Mouse (Mus musculus) limb, embryonic 12.5 days (tissue): ENCODE data around the gene Timm29. TPM values are rescaled to one million over a fixed set of nuclear protein-coding genes. Genes with fewer than 3 reads are reported as not detected.

Experiments
- ATAC-seq: fragments of 200-750 bp; cut with Nextera tagmentation; 2 replicates; pipeline ENCODE4 v1.8.0; 2017; ENCODE audit warnings: low read depth, moderate TSS enrichment; ENCODE audit not compliant: insufficient number of reproducible peaks, insufficient read depth, low FRiP score, low TSS enrichment
- H3K27ac ChIP-seq: fragments of 300-500 bp; sonication (generic); 2 replicates; pipeline ENCODE4 v1.5.1; 2016; ENCODE audit warnings: mild to moderate bottlenecking, moderate library complexity
- H3K27me3 ChIP-seq: fragments of 300-500 bp; sonication (generic); 2 replicates; pipeline ENCODE4 v1.6.1; 2016; ENCODE audit warnings: mild to moderate bottlenecking, moderate library complexity
- H3K36me3 ChIP-seq: fragments of 300-500 bp; sonication (generic); 2 replicates; pipeline ENCODE4 v1.6.1; 2016; ENCODE audit warnings: mild to moderate bottlenecking, moderate library complexity
- H3K4me1 ChIP-seq: fragments of 300-500 bp; sonication (generic); replicated peaks from 2 replicates; pipeline ENCODE4 v1.6.1; 2016
- H3K4me2 ChIP-seq: fragments of 300-500 bp; sonication (generic); 2 replicates; pipeline ENCODE4 v1.6.1; 2016; ENCODE audit warnings: mild to moderate bottlenecking, moderate library complexity
- H3K4me3 ChIP-seq: fragments of 300-500 bp; sonication (generic); replicated peaks from 2 replicates; pipeline ENCODE4 v1.5.1; 2016; ENCODE audit warnings: mild to moderate bottlenecking
- H3K9ac ChIP-seq: fragments of 300-500 bp; sonication (generic); replicated peaks from 2 replicates; pipeline ENCODE4 v1.6.1; 2016; ENCODE audit warnings: mild to moderate bottlenecking, moderate library complexity
- H3K9me3 ChIP-seq: fragments of 300-500 bp; sonication (generic); 2 replicates; pipeline ENCODE4 v1.6.1; 2016; ENCODE audit warnings: mild to moderate bottlenecking, moderate library complexity
- WGBS: fragments of 180-500 bp; shearing (Covaris S2); methylation state at CpG from one replicate; pipeline ENCODE4 v1.1.7; 2016; 5-methylcytosine and 5-hydroxymethylcytosine counted together
- polyA plus RNA-seq: library from polyadenylated mRNA; unstranded; fragments of >200 nt; fragmentation: Nextera tagmentation; extraction: Ambion mirVana; gene quantifications from 2 replicates; pipeline ENCODE4 v1.2.1, GENCODE M21; 2016

Timm29 gene
- polyA plus RNA-seq, 1 experiment from 2014 or later: 38.1 TPM

DNA sequence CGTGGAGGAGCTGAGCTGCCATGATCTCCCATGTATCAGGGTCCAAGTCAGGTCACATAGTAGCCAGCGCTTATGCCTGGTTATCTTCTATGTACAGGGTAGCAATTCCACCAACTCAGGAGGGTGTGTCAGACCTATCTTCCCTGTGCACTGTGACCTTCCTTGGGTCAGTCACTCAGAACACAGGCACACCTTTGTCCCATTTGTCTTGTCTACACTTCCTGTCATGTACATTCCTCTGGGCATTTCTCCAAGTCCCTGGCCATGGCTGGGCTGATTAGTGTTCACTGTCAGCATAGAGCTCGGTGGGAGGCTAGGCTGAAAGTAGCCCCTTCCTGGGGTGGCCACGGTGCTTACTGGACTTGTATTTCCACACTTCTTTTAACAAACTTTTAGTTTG is 34.2 kb upstream of the Timm29 start:
- WGBS: 95% methylated on average over 4 of the region's 4 CpGs
- Histone ChIP-seq H3K9me3 (no peaks in the 10 kb centered on the region), H3K4me1 (no peaks in the 10 kb centered on the region), H3K27me3 (no peaks in the 10 kb centered on the region), H3K4me3 (no peak overlapping the region), H3K4me2 (no peak overlapping the region), H3K9ac (no peak overlapping the region), H3K36me3 (peaks cover 58% of the 10 kb centered on the region), H3K27ac (no peak overlapping the region)
- no peak for ATAC-seq

DNA sequence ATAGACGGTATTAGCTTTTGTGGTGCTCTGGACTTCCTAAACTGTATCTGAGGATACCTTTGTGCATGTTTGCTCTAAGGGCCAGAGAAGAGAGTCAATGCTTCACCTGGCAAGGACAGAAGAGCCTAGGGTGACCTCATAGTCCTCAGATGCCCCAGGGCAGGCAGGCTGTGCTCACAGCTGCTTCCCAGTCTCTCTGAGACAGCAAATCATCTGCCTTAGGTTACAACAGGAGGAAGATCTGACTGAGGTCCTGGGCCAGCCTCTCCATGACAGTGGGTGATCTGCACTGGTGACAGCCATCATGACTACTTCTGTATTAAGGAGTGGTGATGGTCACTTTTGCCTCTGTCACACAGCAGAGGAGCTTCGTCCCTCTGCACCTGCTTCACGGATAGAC is 33.4 kb upstream of the Timm29 start:
- ATAC-seq: no peak

GRCm38 (mm10) chr9:21564420-21564819 is 28.1 kb upstream of the Timm29 start:
- WGBS: 76% methylated on average over 1 of the region's 1 CpGs
- H3K9me3 ChIP-seq: no peaks in the 10 kb centered on the region
- no peak overlapping the region for H3K9ac ChIP-seq
- ATAC-seq: no peak
- H3K4me1 ChIP-seq: no peaks in the 10 kb centered on the region
- H3K27ac ChIP-seq: no peak overlapping the region
- no peak overlapping the region for H3K4me2 ChIP-seq
- no peak overlapping the region for H3K4me3 ChIP-seq
- peaks cover 27% of the 10 kb centered on the region for H3K36me3 ChIP-seq
- H3K27me3 ChIP-seq: no peaks in the 10 kb centered on the region

More for the DNA sequence above, 33.4 kb upstream of the Timm29 start:
- over 99% methylated on average over 3 of the region's 3 CpGs for whole genome bisulfite sequencing
- H3K4me2 ChIP-seq: no peak overlapping the region
- H3K9me3 ChIP-seq: no peaks in the 10 kb centered on the region
- no peaks in the 10 kb centered on the region for H3K27me3 ChIP-seq
- H3K4me1 ChIP-seq: no peaks in the 10 kb centered on the region
- H3K36me3 ChIP-seq: peaks cover 50% of the 10 kb centered on the region
- no peak overlapping the region for H3K9ac ChIP-seq
- no peak overlapping the region for H3K4me3 ChIP-seq
- no peak overlapping the region for H3K27ac ChIP-seq

DNA sequence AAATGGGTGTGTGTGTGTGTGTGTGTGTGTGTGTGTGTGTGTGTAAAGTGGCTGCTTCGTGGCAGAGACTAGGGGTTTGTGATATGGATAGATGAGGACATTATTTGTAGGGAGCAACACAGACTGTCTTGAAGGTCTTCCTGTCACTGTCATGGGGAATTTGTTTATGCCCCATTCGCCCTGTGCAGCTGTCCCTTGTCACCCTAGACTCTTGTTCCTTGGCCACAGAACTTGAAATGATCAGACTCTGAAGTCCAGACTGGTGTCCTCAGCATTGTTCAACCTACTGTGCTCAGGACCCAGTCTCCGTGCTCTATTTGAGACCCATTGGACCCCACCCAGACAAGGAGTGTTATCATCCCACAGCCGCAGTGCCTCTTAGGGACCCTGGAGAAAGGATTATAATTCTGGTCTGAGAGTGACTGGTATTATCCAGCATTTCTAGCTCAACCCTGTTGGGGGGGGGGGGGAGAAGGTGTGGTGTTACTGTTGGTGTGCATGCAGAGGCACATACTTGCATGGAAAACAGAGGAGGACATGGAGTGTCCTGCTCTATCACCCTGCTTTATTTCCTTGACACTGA is 27.4 kb upstream of the Timm29 start:
- H3K36me3 ChIP-seq: peaks cover 34% of the 10 kb centered on the region
- no peak overlapping the region for H3K4me3 ChIP-seq
- H3K9ac ChIP-seq: no peak overlapping the region
- H3K4me2 ChIP-seq: no peak overlapping the region
- H3K27me3 ChIP-seq: no peaks in the 10 kb centered on the region
- no peaks in the 10 kb centered on the region for H3K4me1 ChIP-seq
- ATAC-seq: no peak
- no peaks in the 10 kb centered on the region for H3K9me3 ChIP-seq
- no peak overlapping the region for H3K27ac ChIP-seq
- 91% methylated on average over 4 of the region's 4 CpGs for whole genome bisulfite sequencing

DNA sequence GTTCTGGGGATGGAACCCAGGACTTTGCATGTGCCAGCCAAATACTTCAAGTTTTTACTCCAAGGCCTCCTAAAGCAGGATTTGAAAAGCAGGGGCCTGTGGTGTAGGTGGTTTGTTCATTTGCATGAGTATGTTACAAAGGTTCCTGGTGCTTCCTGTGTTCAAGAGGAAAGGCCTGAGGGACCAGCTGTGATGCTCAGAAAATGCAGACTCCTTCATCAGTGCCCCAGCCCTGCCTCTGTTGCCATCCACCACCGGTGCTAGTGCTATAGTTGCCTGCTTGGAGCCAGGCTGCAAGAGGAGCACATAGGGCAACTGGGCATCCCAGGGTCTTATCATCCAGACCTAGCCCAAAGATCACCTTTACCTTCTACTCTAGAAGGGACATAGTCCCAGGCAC is 26.0 kb upstream of the Timm29 start:
- no peak for ATAC-seq
- H3K9me3 ChIP-seq: no peaks in the 10 kb centered on the region
- no peak overlapping the region for H3K9ac ChIP-seq
- no peak overlapping the region for H3K4me2 ChIP-seq
- no peaks in the 10 kb centered on the region for H3K27me3 ChIP-seq
- 88% methylated on average over 1 of the region's 1 CpGs for WGBS
- H3K4me1 ChIP-seq: no peaks in the 10 kb centered on the region
- peaks cover 41% of the 10 kb centered on the region for H3K36me3 ChIP-seq
- H3K4me3 ChIP-seq: no peak overlapping the region
- H3K27ac ChIP-seq: no peak overlapping the region

GRCm38 (mm10) chr9:21567051-21567450 is 25.5 kb upstream of the Timm29 start:
- Histone ChIP-seq H3K4me1 (no peaks in the 10 kb centered on the region), H3K27me3 (no peaks in the 10 kb centered on the region), H3K36me3 (peaks cover 43% of the 10 kb centered on the region), H3K4me2 (no peak overlapping the region), H3K9ac (no peak overlapping the region), H3K27ac (no peak overlapping the region), H3K4me3 (no peak overlapping the region), H3K9me3 (no peaks in the 10 kb centered on the region)
- WGBS: 87% methylated on average over 2 of the region's 2 CpGs
- no peak for ATAC-seq

DNA sequence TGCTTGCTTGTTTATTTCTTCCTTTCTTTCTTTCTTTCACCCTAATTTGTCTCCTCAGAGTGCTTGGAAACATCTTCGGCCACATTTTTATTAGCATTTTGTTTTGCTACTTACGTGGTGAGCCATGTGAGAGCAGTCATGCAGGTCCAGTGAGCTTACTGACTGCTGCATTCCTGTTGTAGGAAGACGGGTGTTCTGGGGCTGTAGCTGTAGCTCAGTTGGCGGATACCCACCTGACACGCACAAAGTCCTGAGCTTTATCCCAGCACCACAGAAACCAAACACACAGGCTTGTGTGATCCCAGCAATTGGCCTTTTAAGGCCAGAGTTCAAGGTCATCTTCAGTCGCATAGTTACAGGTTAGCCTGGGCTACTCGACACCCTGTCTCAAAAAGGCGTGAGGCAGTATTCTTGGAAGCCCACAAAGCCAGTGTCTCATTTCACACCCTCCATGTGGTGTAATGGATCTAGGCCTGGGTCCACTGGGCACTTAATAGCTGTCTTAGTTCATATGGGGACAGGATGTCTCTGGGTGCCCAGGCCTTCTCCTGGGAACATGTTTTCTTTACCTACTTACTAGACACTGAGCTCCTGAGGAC is 23.8 kb upstream of the Timm29 start:
- no peak overlapping the region for H3K4me3 ChIP-seq
- H3K4me2 ChIP-seq: no peak overlapping the region
- no peaks in the 10 kb centered on the region for H3K9me3 ChIP-seq
- peaks cover 53% of the 10 kb centered on the region for H3K36me3 ChIP-seq
- no peaks in the 10 kb centered on the region for H3K4me1 ChIP-seq
- ATAC-seq: no peak
- H3K27me3 ChIP-seq: no peaks in the 10 kb centered on the region
- no peak overlapping the region for H3K27ac ChIP-seq
- WGBS: 88% methylated on average over 8 of the region's 8 CpGs
- H3K9ac ChIP-seq: no peak overlapping the region

DNA sequence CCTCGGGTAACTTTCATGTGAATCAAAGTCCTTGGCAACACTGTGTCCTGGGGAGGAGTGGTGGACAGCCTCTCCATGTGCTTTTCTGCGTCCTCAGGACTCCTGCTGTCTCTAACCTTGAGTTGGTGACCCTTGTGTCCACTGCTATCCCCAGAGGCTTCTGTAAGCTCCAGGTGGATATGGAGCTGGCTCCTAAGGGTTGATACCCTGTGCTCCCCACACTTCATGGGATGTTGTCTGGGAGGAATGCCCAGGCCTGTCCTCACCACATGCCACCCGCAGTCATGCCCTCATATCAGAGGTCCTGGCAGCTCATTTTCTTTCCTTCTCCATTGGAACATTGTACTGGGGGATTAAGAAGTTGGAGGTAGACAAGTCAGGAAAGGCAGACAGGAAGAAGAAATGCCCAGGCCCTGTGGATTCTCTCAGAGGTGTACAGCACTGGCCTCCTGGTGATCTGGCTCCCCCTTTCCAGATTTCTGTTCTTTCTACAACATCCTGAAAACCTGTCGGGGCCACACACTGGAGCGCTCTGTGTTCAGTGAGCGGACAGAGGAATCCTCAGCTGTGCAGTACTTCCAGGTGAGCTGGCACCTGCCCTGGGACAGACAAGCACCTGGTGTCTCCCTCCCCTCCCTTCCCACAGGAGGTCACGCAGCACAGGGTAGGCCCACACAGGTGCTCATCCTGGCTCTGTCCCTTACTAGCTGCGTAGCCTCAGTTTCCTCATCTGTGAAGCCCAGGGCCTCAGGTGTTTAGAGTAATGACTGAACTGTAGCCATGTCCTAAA is 18.3 kb upstream of the Timm29 start:
- Histone ChIP-seq H3K9me3 (no peaks in the 10 kb centered on the region), H3K9ac (no peak overlapping the region), H3K27ac (no peak overlapping the region), H3K4me3 (no peak overlapping the region), H3K4me2 (no peak overlapping the region), H3K4me1 (no peaks in the 10 kb centered on the region), H3K36me3 (peaks cover 98% of the 10 kb centered on the region), H3K27me3 (no peaks in the 10 kb centered on the region)
- 92% methylated on average over 8 of the region's 8 CpGs for WGBS
- ATAC-seq: no peak

- WGBS: 94% methylated on average over 10 of the region's 10 CpGs
- no peak overlapping the region for H3K4me3 ChIP-seq
- no peak overlapping the region for H3K4me2 ChIP-seq
- ATAC-seq: no peak
- H3K27ac ChIP-seq: no peak overlapping the region
- H3K4me1 ChIP-seq: no peaks in the 10 kb centered on the region
- no peak overlapping the region for H3K9ac ChIP-seq
- peaks cover 98% of the 10 kb centered on the region for H3K36me3 ChIP-seq
- no peaks in the 10 kb centered on the region for H3K9me3 ChIP-seq
- no peaks in the 10 kb centered on the region for H3K27me3 ChIP-seq
Measured at GRCm38 (mm10) chr9:21575253-21575652, 17.3 kb upstream of the Timm29 start.

GRCm38 (mm10) chr9:21576286-21576685 is 16.2 kb upstream of the Timm29 start:
- Histone ChIP-seq H3K4me2 (no peak overlapping the region), H3K4me3 (no peak overlapping the region), H3K36me3 (peaks cover 98% of the 10 kb centered on the region), H3K9me3 (no peaks in the 10 kb centered on the region), H3K9ac (no peak overlapping the region), H3K4me1 (no peaks in the 10 kb centered on the region), H3K27me3 (no peaks in the 10 kb centered on the region), H3K27ac (no peak overlapping the region)
- WGBS: 94% methylated on average over 1 of the region's 1 CpGs
- ATAC-seq: no peak

DNA sequence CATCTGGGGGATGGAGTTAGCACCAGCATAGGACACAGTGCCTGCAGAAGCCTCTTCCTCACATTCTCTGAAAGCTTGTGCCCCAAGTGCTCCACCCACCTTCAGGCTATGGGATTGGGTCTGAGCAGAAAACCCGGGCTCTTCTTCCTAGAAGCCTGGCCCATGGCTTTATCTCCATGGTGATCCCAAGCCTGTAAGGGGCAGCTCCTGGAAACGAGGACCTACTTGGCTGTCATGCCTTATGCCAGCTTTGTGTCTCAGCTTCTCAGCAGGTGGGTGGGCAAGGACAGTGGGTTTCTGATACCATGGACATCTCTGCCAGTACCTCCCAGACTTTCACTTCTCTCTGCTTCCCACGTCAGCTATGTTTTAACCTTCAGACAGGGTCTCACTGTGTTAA is 14.3 kb upstream of the Timm29 start:
- no peak for ATAC-seq

More for the DNA sequence above, 14.3 kb upstream of the Timm29 start:
- no peak overlapping the region for H3K9ac ChIP-seq
- no peak overlapping the region for H3K27ac ChIP-seq
- no peaks in the 10 kb centered on the region for H3K4me1 ChIP-seq
- H3K9me3 ChIP-seq: no peaks in the 10 kb centered on the region
- no peaks in the 10 kb centered on the region for H3K27me3 ChIP-seq
- no peak overlapping the region for H3K4me3 ChIP-seq
- peaks cover 98% of the 10 kb centered on the region for H3K36me3 ChIP-seq
- 73% methylated on average over 3 of the region's 3 CpGs for WGBS
- H3K4me2 ChIP-seq: no peak overlapping the region
